In the genomic region with DNA sequence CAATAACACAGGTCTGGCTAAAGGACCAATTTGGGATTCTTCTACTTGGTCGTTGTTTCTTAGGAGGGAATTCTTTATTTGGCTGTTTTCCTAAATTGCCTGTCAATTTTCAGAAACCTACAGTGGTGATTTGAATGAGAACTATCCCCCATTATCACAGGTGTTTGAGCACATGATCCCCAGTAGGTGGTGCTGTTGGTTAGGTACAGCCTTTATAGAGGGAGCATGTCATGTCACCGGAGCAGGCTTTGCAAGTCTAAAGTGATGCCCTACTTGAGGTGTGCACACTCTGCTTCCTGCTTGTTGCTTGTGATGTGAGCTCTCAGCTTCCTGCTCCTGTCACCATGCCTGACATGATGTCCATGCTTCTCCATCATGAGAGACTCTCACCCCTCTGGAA, we compare ENCODE assay signal across 18 mouse cellular contexts.
DNase-seq lines count a peak whose midpoint lies in the region; ATAC-seq and TF ChIP-seq lines count a peak whose summit lies in the region.
"Had no signal": no experiment of that assay in that cellular context is flagged by ENCODE, and none has a peak within 500 bp of the region (broad histone marks: within the 10 kb centered on the region; RNA-seq: fewer than 3 reads in every experiment).

No protein-coding gene starts in this region.

- WGBS in heart, postnatal 0 days, result 81% methylated on average over 2 of the region's 2 CpGs
- 78% methylated on average over 2 of the region's 2 CpGs for WGBS in lung, postnatal 0 days

- TF ChIP-seq EP300 in heart, postnatal 0 days (IDR thresholded peaks at IDR 0.05; ENCODE audit: low read depth), result no peak
- TF ChIP-seq EP300 in lung, postnatal 0 days (IDR thresholded peaks at IDR 0.05), result no peak

- H3K9me3 ChIP-seq in heart, postnatal 0 days (replicated peaks; ENCODE audit: control insufficient read depth, low read length), result 0 out of 2 replicates have a peak, but pooled peaks cover 4% of the 10 kb centered on the region
- H3K9me3 ChIP-seq in lung, postnatal 0 days (ENCODE audit: low read length), result no peaks in the 10 kb centered on the region
- H3K9me3 ChIP-seq: embryonic facial prominence, embryonic 15.5 days; forebrain, embryonic 15.5 days; heart, embryonic 13.5 days; hindbrain, embryonic 10.5 days; neural tube, embryonic 13.5 days; stomach, embryonic 15.5 days had no signal

- ATAC-seq in heart, postnatal 0 days (ENCODE audit: insufficient read depth, low read depth), result no peak
- ATAC-seq in lung, postnatal 0 days, result no peak
- ATAC-seq: forebrain, embryonic 15.5 days had no signal

- TF ChIP-seq CTCF in heart, postnatal 0 days (IDR thresholded peaks at IDR 0.05; ENCODE audit: low read depth), result peak; percentile 24; the same call in 1 of the 2 replicates
- peak; percentile 45 for TF ChIP-seq CTCF in lung, postnatal 0 days (IDR thresholded peaks at IDR 0.05)
- TF ChIP-seq CTCF in brain, embryonic 14.5 days (IDR thresholded peaks at IDR 0.05; ENCODE audit: borderline replicate concordance, extremely low read depth, insufficient read depth, insufficient read length), result peak; percentile 4; the same call in 1 of the 2 replicates

- no peak overlapping the region for H3K9ac ChIP-seq in heart, postnatal 0 days (replicated peaks; ENCODE audit: low read depth, low read length)
- no peak overlapping the region for H3K9ac ChIP-seq in lung, postnatal 0 days (replicated peaks; ENCODE audit: low read depth)
- H3K9ac ChIP-seq: embryonic facial prominence, embryonic 15.5 days; forebrain, embryonic 15.5 days; heart, embryonic 13.5 days; neural tube, embryonic 13.5 days; stomach, embryonic 15.5 days had no signal

- no peak overlapping the region for H3K4me3 ChIP-seq in heart, postnatal 0 days (ENCODE audit: low read depth, low read length)
- no peak overlapping the region for H3K4me3 ChIP-seq in lung, postnatal 0 days (ENCODE audit: low read depth, low read length)
- H3K4me3 ChIP-seq: embryonic facial prominence, embryonic 15.5 days; forebrain, embryonic 15.5 days; heart, embryonic 13.5 days; hindbrain, embryonic 10.5 days; neural tube, embryonic 13.5 days; stomach, embryonic 15.5 days had no signal

- no peak for TF ChIP-seq POLR2A in brain, embryonic 14.5 days (IDR thresholded peaks at IDR 0.05; ENCODE audit: borderline replicate concordance, extremely low read depth, insufficient read depth, insufficient read length, poor library complexity, severe bottlenecking)

- no peaks in the 10 kb centered on the region for H3K4me1 ChIP-seq in heart, postnatal 0 days (ENCODE audit: control insufficient read depth, insufficient read depth)
- H3K4me1 ChIP-seq in lung, postnatal 0 days (ENCODE audit: insufficient read depth, low read depth, low read length), result no peaks in the 10 kb centered on the region
- H3K4me1 ChIP-seq: embryonic facial prominence, embryonic 15.5 days; forebrain, embryonic 15.5 days; heart, embryonic 13.5 days; hindbrain, embryonic 10.5 days; neural tube, embryonic 13.5 days; stomach, embryonic 15.5 days had no signal

- no peak overlapping the region for H3K27ac ChIP-seq in heart, postnatal 0 days (ENCODE audit: low read depth)
- no peak overlapping the region for H3K27ac ChIP-seq in lung, postnatal 0 days (ENCODE audit: low read length)
- H3K27ac ChIP-seq: embryonic facial prominence, embryonic 15.5 days; forebrain, embryonic 15.5 days; heart, embryonic 13.5 days; hindbrain, embryonic 10.5 days; neural tube, embryonic 13.5 days; stomach, embryonic 15.5 days had no signal

- DNase-seq in heart, postnatal 0 days (ENCODE audit: low spot score), result no peak
- no peak for DNase-seq in heart, adult 18-20 months
- no peak for DNase-seq in lung, postnatal 0 days (ENCODE audit: low spot score)
- DNase-seq in lung, postnatal 25 days (ENCODE audit: low spot score), result no peak
- DNase-seq in brain, embryonic 14.5 days (ENCODE audit: low read depth), result no peak
- no peak for DNase-seq in frontal cortex, postnatal 10 days (ENCODE audit: low spot score in 2 of 2)
- DNase-seq in right cerebral cortex, postnatal 10 days (ENCODE audit: low spot score in 2 of 2), result no peak
- DNase-seq: adrenal gland, postnatal 14 days; cerebellum, postnatal 25 days; gastrocnemius, postnatal 25 days; kidney, adult 11 months; thymus, postnatal 25 days had no signal

- no peaks in the 10 kb centered on the region for H3K27me3 ChIP-seq in heart, postnatal 0 days (ENCODE audit: control insufficient read depth, insufficient read depth, low read length)
- no peaks in the 10 kb centered on the region for H3K27me3 ChIP-seq in lung, postnatal 0 days (replicated peaks; ENCODE audit: insufficient read depth, low read length)
- H3K27me3 ChIP-seq: embryonic facial prominence, embryonic 15.5 days; forebrain, embryonic 15.5 days; heart, embryonic 13.5 days; neural tube, embryonic 13.5 days; stomach, embryonic 15.5 days had no signal

- no peak overlapping the region for H3K4me2 ChIP-seq in heart, postnatal 0 days (ENCODE audit: low read depth, low read length)
- no peak overlapping the region for H3K4me2 ChIP-seq in lung, postnatal 0 days (replicated peaks; ENCODE audit: low read depth, low read length)
- H3K4me2 ChIP-seq: embryonic facial prominence, embryonic 15.5 days; forebrain, embryonic 15.5 days; heart, embryonic 13.5 days; neural tube, embryonic 13.5 days; stomach, embryonic 15.5 days had no signal

- no peaks in the 10 kb centered on the region for H3K36me3 ChIP-seq in heart, postnatal 0 days (replicated peaks; ENCODE audit: control insufficient read depth, insufficient read depth, low read length)
- no peaks in the 10 kb centered on the region for H3K36me3 ChIP-seq in lung, postnatal 0 days (ENCODE audit: insufficient read depth, low read length)
- H3K36me3 ChIP-seq: embryonic facial prominence, embryonic 15.5 days; forebrain, embryonic 15.5 days; heart, embryonic 13.5 days; hindbrain, embryonic 10.5 days; stomach, embryonic 15.5 days had no signal
